Mouse (Mus musculus) heart, postnatal 4 days (tissue): Measurements from ENCODE around the gene Ube2l3. TPM values are rescaled to one million over a fixed set of nuclear protein-coding genes. Genes with fewer than 3 reads are reported as not detected.
"Not testable (repeated sequence)": the region's sequence is repeated elsewhere in the genome, so short reads cannot be mapped to it uniquely, and the experiment has no call there.

Source experiments
- DNase-seq: peaks from one replicate; pipeline ENCODE4 v3.0.0; 2021
- total RNA-seq, 2 experiments: library from RNA; stranded (reverse); gene quantifications; 2 replicates each; pipeline ENCODE4 v1.2.3; 2021

Ube2l3 gene
- total RNA-seq, 2 experiments from 2014 or later = 154 to 157 TPM

DNA sequence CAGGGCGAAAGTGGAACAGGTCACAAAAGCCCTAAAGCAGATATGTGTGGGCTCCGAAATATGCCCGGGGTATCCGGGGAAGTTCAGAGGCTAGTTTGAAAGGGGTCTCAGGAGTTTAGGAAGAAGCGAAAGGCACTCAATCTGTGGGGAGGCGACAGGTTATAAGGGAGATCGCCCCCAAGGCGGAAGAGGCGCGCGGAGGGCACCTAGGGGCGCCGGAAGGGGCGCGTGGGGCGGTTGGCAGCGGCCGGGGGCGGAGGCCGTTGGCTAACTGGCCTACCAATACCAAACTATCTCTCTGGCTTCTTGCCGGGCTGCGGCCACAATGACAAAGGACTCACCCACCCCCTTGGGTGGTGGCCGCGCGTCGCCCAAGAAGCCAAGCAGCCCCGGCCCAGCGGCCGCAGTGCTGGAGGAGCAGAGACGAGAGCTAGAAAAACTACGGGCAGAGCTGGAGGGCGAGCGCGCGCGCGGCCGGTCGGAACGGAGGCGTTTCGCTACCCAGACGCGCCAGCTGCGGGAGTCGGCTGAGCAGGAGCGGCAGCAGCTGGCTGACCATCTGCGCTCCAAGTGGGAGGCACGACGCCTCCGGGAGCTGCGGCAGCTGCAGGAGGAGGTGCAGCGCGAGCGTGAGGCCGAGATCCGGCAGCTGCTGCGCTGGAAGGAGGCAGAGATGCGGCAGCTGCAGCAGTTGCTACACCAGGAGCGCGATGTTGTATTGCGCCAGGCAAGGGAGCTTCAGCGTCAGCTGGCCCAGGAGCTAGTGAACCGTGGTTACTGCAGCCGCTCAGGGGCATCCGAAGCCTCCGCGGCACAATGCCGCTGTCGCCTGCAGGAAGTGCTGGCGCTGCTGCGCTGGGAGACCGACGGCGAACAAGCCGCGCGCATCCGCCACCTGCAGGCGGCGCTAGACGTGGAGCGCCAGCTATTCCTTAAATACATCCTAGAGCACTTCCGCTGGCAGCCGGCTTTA is 6.2 kb upstream of the Ube2l3 start, which contains the start of gene Rimbp3:
Gene Rimbp3, plus strand, starts transcription at position 215 of the 973 bp plus-strand sequence.
- peak; percentile 91 for DNase-seq

DNA sequence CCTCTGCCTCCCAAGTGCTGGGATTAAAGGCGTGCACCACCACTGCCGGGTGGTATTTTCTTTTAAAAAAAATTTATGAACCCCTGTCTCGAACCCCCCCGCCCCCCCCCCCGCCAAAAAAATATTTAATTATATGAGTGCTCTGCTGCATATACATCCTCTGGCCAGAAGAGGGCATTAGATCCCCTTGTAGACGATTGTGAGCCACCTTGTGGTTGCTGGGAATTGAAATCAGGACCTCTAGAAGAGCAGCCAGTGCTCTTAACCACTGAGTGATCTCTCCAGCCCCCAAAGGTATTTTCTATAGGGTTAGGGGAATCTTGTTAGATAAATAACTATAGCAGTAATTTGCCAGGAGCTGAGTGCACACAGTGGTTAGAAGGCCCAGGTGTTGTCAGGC is 2.5 kb upstream of the Ube2l3 start:
- DNase-seq = peak; percentile 44

- no peak for DNase-seq
Observed at GRCm38 (mm10) chr16:17201977-17202376, 472 bp downstream of the Ube2l3 start.

DNA sequence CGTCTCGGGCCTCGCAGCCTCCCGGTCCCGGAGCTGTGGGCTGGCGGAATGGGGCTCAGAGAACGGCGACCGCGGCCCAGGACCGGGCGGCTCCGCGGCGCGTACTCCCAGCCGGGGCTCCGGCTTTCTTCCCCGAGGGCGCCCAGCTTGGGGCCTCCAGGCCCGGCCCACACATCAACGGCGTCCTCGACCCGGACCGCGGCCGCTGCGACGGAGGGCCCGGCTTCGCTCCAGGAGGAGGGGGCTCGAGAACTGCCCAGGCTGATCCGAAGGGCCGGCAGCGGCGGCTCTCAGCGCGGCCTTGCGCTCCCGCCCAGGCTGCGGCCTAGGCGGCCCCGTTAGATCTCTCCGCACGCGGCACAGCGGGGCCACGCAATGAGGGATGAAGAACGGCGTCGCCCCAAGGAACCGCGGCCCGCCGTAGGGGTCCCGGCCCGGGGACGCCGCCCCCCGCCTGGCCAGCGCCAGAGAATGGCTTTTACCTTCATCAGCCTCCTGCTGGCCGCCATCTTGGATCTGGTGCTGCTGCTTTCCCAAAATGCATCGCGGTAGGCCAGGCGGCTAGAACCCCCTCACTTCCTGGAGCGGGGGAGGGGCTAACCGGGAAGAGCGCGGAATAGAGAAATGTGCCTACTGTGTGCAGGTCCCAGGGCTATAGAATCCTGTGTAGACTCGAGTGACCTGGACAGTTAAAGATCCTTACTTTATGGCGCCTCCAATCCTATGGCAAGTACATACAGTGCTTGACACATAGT is 1.3 kb downstream of the Ube2l3 start:
- peak; percentile 85 for DNase-seq

GRCm38 (mm10) chr16:17200121-17200952 is 2.1 kb downstream of the Ube2l3 start:
- DNase-seq = no peak

- DNase-seq = no peak
Observed at GRCm38 (mm10) chr16:17193823-17194222, 8.6 kb downstream of the Ube2l3 start.

GRCm38 (mm10) chr16:17185475-17185874 is 17.0 kb downstream of the Ube2l3 start:
- DNase-seq = no peak

DNA sequence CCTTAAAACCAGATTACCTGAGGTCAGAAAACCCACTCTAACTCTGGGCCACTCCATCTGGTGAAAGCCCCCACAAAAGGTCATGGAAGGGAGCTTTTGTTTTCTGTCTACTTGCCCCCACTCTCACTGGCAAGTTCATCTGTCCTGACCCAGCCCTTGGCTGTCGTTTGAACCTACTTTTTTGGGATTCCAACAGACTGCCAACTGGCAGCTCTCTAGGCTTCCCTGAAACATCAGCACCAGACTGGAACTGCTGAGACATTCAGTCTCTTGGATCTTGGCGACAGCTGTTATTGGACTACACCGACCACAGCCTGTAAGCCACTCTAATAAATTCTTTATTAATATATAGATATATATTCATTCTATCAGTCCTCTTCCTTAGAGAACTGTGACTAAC is 19.4 kb downstream of the Ube2l3 start:
- DNase-seq = no peak

GRCm38 (mm10) chr16:17182136-17182535 is 20.3 kb downstream of the Ube2l3 start:
- DNase-seq = no peak

- no peak for DNase-seq
Observed at GRCm38 (mm10) chr16:17181382-17181781, 21.1 kb downstream of the Ube2l3 start.

GRCm38 (mm10) chr16:17179706-17180105 is 22.7 kb downstream of the Ube2l3 start:
- DNase-seq = no peak

DNA sequence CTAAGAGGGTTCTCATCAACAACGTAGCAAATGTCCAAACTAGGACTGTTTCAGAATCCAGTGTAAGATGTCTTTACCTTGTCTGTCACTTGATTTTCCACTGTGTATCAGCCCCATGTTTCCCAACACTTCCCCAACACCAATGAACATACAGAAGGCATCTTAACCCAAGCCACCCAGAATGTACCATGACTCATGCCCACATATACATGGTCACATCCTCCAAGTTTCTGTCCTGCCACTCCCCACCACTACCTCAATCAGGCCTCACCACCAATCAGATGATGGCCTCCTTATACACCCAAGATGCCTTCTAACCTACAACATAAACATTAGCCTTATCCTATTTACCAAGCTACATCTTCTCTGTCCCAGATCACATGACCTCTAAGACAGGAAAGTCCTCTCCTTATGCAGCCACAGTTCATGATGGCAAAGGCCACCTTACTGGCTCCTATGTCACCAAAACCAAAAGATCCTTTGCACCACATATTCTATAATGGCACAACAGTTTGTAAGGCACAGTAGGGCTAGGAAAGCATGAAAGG is 24.8 kb downstream of the Ube2l3 start:
- no peak for DNase-seq

DNA sequence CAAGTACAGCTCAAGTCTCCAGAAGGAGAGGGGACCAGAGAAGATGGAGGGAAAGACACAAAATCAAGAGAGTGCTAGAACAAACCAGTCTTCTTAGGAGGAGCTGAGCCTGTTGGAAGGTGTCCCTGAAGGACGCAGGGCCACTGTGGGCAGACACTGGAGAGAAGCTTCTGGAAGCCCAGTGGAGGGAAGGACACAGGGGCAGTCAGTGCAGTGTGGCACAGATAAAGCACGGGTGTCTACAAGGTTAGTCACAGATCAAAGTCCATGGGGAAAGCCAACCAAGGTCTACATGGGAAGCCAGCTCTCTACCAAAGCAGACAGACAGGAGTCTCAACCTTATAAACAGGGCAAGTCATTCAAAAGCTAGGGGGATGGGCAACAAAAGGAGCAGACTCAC is 26.7 kb downstream of the Ube2l3 start:
- DNase-seq = no peak

GRCm38 (mm10) chr16:17168049-17168448 is 34.4 kb downstream of the Ube2l3 start:
- no peak for DNase-seq

DNA sequence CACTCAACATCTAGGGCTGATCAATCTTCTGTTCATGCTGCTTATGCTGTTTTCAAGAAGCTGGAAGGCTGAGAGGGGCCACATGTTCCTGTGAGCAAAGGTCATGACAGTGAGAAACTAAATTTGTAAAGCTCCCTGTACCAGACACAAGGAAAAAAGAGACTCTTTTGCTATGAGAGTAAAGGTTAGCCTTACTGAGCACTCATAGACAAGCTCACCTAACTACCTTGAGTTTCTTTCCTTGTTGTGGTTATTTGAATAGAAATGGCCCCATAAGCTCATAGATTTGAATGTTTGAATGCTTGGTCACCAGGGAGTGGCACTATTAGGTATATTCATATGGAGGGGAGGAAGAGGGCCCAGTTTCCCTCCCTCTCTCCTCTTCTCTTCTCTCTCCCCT is 35.3 kb downstream of the Ube2l3 start:
- DNase-seq = no peak

DNA sequence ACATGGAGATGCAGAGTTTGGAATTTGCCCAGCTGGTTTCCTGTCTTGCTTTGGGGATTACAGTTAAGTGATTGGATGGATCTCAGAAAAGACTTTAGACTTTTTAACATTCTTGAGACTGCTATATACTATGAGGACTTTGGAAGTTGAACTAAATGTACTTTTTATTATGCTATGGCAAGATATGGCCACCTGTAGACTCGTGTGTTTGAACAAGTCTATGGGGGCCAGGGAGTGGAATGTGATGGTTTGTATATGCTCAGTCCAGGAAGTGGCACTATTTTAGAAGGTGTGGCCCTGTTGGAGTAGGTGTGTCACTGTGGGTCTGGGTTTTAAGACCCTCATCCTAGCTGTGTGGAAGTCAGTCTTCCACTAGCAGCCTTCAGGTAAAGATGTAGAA is 37.0 kb downstream of the Ube2l3 start:
- DNase-seq = not testable (repeated sequence)

GRCm38 (mm10) chr16:17154346-17154745 is 48.1 kb downstream of the Ube2l3 start:
- DNase-seq = no peak

GRCm38 (mm10) chr16:17151874-17152273 is 50.6 kb downstream of the Ube2l3 start:
- no peak for DNase-seq

DNA sequence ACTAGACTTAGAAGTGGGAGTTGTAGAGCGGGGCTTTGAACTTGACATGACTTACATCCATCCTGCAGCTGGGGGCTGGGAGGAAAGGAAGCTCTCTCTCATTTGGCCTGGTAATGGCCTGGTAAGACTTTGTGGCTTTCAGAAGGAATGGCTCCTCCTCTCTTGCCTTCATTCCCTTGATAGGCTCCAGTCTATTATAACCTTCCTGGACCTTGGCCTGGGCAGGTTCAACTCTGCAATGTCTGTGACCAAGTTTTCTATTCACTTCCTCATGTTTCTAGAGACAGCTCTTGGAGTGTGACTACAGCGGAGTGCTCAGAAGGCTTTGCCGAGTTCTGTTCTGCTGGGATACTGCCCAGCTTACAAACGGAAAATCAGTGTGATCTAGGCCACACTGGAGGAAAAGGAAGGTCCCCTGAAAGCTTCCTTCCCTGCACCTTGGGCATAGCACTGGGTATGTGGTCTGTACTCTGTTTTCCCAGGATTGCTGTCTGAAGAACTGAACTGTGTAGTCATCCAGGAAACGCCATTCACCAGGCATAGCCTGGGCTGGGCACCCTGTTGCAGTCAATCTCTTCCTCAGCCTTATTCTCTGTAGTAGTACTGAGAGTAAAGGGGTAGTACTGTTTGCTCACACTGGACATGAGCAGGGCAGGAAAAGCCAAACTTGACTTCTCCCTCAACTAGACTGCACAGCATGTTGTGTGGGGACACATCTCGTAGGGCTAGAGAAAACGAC is 51.8 kb downstream of the Ube2l3 start:
- DNase-seq = no peak

- peak; percentile 37 for DNase-seq
Observed at GRCm38 (mm10) chr16:17148084-17148483, 54.4 kb downstream of the Ube2l3 start.

- no peak for DNase-seq
Observed at GRCm38 (mm10) chr16:17147391-17147929, 55.0 kb downstream of the Ube2l3 start.
